Mouse (Mus musculus) myocyte (in vitro differentiated cells): ENCODE measurements around the gene Uchl4. TPM values are rescaled to one million over a fixed set of nuclear protein-coding genes. Genes with fewer than 3 reads are reported as not detected.

Experiments used
- H3K27me3 ChIP-seq: one replicate; pipeline ENCODE4 v1.6.1; 2011; ENCODE audit not compliant: control insufficient read depth, insufficient read depth, insufficient read length
- H3K36me3 ChIP-seq: one replicate; pipeline ENCODE4 v1.6.1; 2011; ENCODE audit not compliant: control insufficient read depth, insufficient read depth
- H3K4me2 ChIP-seq: one replicate; pipeline ENCODE4 v1.6.1; 2011; ENCODE audit warnings: low read depth, control low read depth
- H3K4me3 ChIP-seq: one replicate; pipeline ENCODE4 v1.5.1; 2011; ENCODE audit warnings: mild to moderate bottlenecking, control low read depth, moderate library complexity
- H3K79me2 ChIP-seq: one replicate; pipeline ENCODE4 v1.6.1; 2011; ENCODE audit not compliant: control insufficient read depth, insufficient read depth
- H3ac ChIP-seq: one replicate; pipeline ENCODE4 v1.6.1; 2011; ENCODE audit not compliant: control insufficient read depth, insufficient read length
- CEBPB ChIP-seq: IDR thresholded peaks from 2 replicates; pipeline ENCODE4 v1.6.1; 2011; ENCODE audit warnings: mild to moderate bottlenecking, moderate library complexity; ENCODE audit not compliant: poor library complexity, insufficient read depth, severe bottlenecking
- E2F4 ChIP-seq: IDR thresholded peaks from one replicate; pipeline ENCODE4 v1.6.1; 2011; ENCODE audit warnings: mild to moderate bottlenecking, control low read depth, moderate library complexity; ENCODE audit not compliant: insufficient read depth
- MAX ChIP-seq: IDR thresholded peaks from one replicate; pipeline ENCODE4 v1.6.1; 2011; ENCODE audit warnings: low read depth, mild to moderate bottlenecking, control low read depth
- MYOD1 ChIP-seq, 3 experiments: IDR thresholded peaks; one replicate each; pipeline ENCODE4 v1.6.1; 2011; ENCODE audit warnings: control low read depth in 2 of 3, low read depth in 2 of 3, mild to moderate bottlenecking in 2 of 3, moderate library complexity in 1 of 3; ENCODE audit not compliant: insufficient read length in 2 of 3, control insufficient read depth in 1 of 3
- MYOG ChIP-seq, 3 experiments: IDR thresholded peaks; one replicate each; pipeline ENCODE4 v1.6.1; 2011; ENCODE audit warnings: control low read depth in 2 of 3, low read depth in 2 of 3, mild to moderate bottlenecking in 2 of 3; ENCODE audit not compliant: insufficient read length in 2 of 3, control insufficient read depth in 1 of 3, insufficient read depth in 1 of 3
- POLR2A ChIP-seq: IDR thresholded peaks from one replicate; pipeline ENCODE4 v1.6.1; 2011; ENCODE audit warnings: low read depth, mild to moderate bottlenecking, control low read depth, moderate library complexity; ENCODE audit not compliant: insufficient read length
- POLR2AphosphoS2 ChIP-seq: IDR thresholded peaks from one replicate; pipeline ENCODE4 v1.6.1; 2011; ENCODE audit warnings: low read depth, control low read depth; ENCODE audit not compliant: insufficient read length
- REST ChIP-seq: IDR thresholded peaks from one replicate; pipeline ENCODE4 v1.6.1; 2011; ENCODE audit warnings: mild to moderate bottlenecking, control low read depth, moderate library complexity; ENCODE audit not compliant: insufficient read depth, insufficient read length
- SRF ChIP-seq: IDR thresholded peaks from one replicate; pipeline ENCODE4 v1.6.1; 2011; ENCODE audit warnings: low read depth; ENCODE audit not compliant: control insufficient read depth, insufficient read length
- TCF12 ChIP-seq: IDR thresholded peaks from one replicate; pipeline ENCODE4 v1.6.1; 2011; ENCODE audit warnings: mild to moderate bottlenecking, control low read depth; ENCODE audit not compliant: poor library complexity, insufficient read depth, severe bottlenecking
- TCF3 ChIP-seq: IDR thresholded peaks from one replicate; pipeline ENCODE4 v1.6.1; 2011; ENCODE audit warnings: low read depth, control low read depth; ENCODE audit not compliant: insufficient read length
- USF1 ChIP-seq: IDR thresholded peaks from one replicate; pipeline ENCODE4 v1.6.1; 2011; ENCODE audit warnings: low read depth, mild to moderate bottlenecking, control low read depth, moderate library complexity
- polyA plus RNA-seq: library from polyadenylated mRNA; unstranded; fragments of >200 nt; fragmentation: generic; extraction: Trizol; gene quantifications from one replicate; pipeline ENCODE4 v1.2.1, GENCODE M21; 2012; ENCODE audit warnings: missing spikeins

Gene Uchl4
- polyA plus RNA-seq, 1 experiment, result 0.34 TPM

DNA sequence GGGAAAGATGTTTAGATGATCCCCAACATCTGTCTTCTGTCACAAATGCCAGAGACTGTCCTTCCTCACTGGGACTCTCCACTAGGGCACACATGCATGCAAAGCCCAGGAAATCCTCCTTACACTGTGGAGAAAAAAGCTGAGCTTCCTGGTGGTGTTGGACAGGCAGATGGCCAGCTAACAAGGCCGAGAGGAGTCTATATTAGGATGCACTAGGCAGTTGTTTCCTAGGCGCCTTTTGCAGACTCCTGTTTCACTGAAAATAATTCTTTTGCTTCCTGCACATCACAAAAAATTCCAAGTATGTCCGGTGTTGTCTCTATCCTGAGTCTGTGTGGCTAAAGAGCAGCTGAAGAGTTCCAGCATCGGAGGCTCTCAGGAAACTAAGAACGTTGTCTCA lies 3.8 kb upstream of the Uchl4 start:
- H3K4me2 ChIP-seq, result peak overlapping the region; percentile 13
- no peak overlapping the region for H3ac ChIP-seq
- no peak overlapping the region for H3K4me3 ChIP-seq
- peaks cover 70% of the 10 kb centered on the region for H3K79me2 ChIP-seq
- H3K27me3 ChIP-seq, result no peaks in the 10 kb centered on the region
- no peak for TF ChIP-seq TCF12
- no peak for TF ChIP-seq CEBPB
- TF ChIP-seq MYOD1 (IDR thresholded peaks at IDR 0.05; ENCODE audit: control insufficient read depth in 1 of 3, insufficient read length in 2 of 3, low read depth in 2 of 3), result no peak
- no peak for TF ChIP-seq MAX
- no peak for TF ChIP-seq REST
- no peak for TF ChIP-seq POLR2AphosphoS2
- no peak for TF ChIP-seq MYOG (IDR thresholded peaks at IDR 0.05; ENCODE audit: control insufficient read depth in 1 of 3, insufficient read depth in 1 of 3, insufficient read length in 2 of 3, low read depth in 2 of 3)
- TF ChIP-seq E2F4, result no peak
- TF ChIP-seq POLR2A, result no peak
- TF ChIP-seq SRF, result no peak
- TF ChIP-seq USF1, result no peak
- TF ChIP-seq TCF3, result no peak
- no peaks in the 10 kb centered on the region for H3K36me3 ChIP-seq

DNA sequence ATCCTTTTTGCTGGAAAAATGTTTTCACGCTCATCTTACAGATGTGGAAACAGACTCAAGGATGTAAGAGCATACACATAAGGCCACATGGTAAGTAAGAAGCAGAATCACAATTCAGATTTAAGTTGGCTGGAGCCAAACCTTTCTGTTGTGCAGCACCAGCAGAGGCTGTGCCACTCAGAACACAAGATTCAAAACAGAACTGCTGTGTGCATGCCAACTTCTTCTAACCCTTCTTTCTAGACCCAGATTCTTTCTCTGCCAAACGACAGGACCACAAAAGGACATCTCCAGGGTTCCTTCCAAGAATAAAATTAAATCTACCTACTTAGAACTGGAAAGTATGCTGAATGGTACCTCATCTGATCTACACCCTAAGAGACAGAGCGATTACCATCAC lies 3.3 kb upstream of the Uchl4 start:
- no peaks in the 10 kb centered on the region for H3K36me3 ChIP-seq
- H3K4me2 ChIP-seq, result peak overlapping the region; percentile 13
- no peaks in the 10 kb centered on the region for H3K27me3 ChIP-seq
- no peak overlapping the region for H3K4me3 ChIP-seq
- no peak overlapping the region for H3ac ChIP-seq
- TF ChIP-seq REST (no peak), POLR2AphosphoS2 (no peak), SRF (no peak), MYOG (IDR thresholded peaks at IDR 0.05; ENCODE audit: control insufficient read depth in 1 of 3, insufficient read depth in 1 of 3, insufficient read length in 2 of 3, low read depth in 2 of 3) (no peak), MYOD1 (IDR thresholded peaks at IDR 0.05; ENCODE audit: control insufficient read depth in 1 of 3, insufficient read length in 2 of 3, low read depth in 2 of 3) (no peak), POLR2A (no peak), TCF3 (no peak), CEBPB (no peak), USF1 (no peak), MAX (no peak), E2F4 (no peak), TCF12 (no peak)
- peaks cover 70% of the 10 kb centered on the region for H3K79me2 ChIP-seq

DNA sequence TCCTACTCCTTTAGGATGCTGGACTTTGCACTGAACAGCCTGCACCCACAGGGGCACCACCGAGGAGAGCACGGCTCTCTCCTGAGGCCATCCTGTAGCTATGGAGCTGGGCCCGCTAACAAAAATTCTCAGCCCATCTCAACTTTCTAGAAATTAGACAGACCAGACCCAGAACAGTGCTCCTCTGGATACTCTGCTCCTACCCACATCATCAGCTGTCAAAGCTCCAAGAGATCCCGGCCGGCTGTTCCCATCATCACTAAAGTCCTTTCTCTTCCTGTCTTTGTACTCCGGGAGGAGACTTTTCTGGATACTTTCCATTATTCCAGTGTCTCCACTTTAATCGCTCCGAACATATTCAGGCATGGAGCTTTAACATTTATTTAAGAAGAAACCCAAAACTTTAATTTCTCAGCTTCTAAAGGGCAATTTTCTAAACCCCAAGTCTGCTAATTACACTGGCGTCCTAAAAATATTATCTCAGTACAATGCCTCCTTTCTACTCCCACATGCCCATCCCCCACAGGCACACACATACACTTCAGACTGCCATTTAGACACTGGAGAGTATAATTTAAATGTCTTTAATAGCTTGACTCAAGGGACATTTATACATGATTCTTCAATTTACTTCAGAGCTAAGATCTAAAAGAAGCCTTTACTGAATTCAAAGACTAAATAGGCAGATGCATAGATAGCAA lies 2.6 kb upstream of the Uchl4 start:
- TF ChIP-seq E2F4 (no peak), SRF (no peak), POLR2AphosphoS2 (no peak), POLR2A (no peak), CEBPB (no peak), REST (no peak), TCF3 (no peak), MYOD1 (IDR thresholded peaks at IDR 0.05; ENCODE audit: control insufficient read depth in 1 of 3, insufficient read length in 2 of 3, low read depth in 2 of 3) (no peak), TCF12 (no peak), USF1 (no peak), MYOG (IDR thresholded peaks at IDR 0.05; ENCODE audit: control insufficient read depth in 1 of 3, insufficient read depth in 1 of 3, insufficient read length in 2 of 3, low read depth in 2 of 3) (no peak), MAX (no peak)
- H3K79me2 ChIP-seq, result peaks cover 63% of the 10 kb centered on the region
- no peak overlapping the region for H3ac ChIP-seq
- peak overlapping the region; percentile 3 for H3K4me2 ChIP-seq
- H3K4me3 ChIP-seq, result no peak overlapping the region
- no peaks in the 10 kb centered on the region for H3K27me3 ChIP-seq
- no peaks in the 10 kb centered on the region for H3K36me3 ChIP-seq

DNA sequence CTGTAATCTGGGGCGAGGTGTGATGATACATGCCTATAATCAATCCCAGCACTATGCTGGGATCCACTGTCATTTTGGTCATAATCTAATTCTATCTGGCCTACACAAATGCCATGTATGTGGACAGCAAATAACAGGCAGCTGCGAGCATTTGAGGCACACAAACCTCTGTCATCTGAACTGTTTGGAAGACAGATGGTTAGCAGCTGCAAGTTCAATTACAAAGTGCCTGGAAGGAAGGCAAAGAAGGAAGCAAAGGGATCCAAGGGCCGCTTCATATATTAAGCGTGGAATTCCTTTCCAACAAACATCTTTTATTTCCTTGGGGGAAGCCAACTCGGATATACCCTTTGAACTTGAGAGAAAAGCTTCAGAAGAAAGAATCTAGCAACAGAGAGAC lies 1.3 kb upstream of the Uchl4 start:
- Histone ChIP-seq H3K36me3 (no peaks in the 10 kb centered on the region), H3K4me3 (no peak overlapping the region), H3K27me3 (no peaks in the 10 kb centered on the region), H3K4me2 (peak overlapping the region; percentile 57), H3K79me2 (peaks cover 58% of the 10 kb centered on the region), H3ac (no peak overlapping the region)
- no peak for TF ChIP-seq USF1
- peak; percentile 67 for TF ChIP-seq TCF3
- TF ChIP-seq MAX, result no peak
- peak; percentile 89 to 95 (median 92) for TF ChIP-seq MYOD1 (IDR thresholded peaks at IDR 0.05; ENCODE audit: control insufficient read depth in 1 of 3, insufficient read length in 2 of 3, low read depth in 2 of 3)
- TF ChIP-seq SRF, result no peak
- no peak for TF ChIP-seq POLR2AphosphoS2
- peak in 2 of 3 experiments; percentile 66 to 94 for TF ChIP-seq MYOG (IDR thresholded peaks at IDR 0.05; ENCODE audit: control insufficient read depth in 1 of 3, insufficient read depth in 1 of 3, insufficient read length in 2 of 3, low read depth in 2 of 3)
- peak; percentile 86 for TF ChIP-seq TCF12
- TF ChIP-seq REST, result no peak
- no peak for TF ChIP-seq POLR2A
- TF ChIP-seq E2F4, result no peak
